Mouse (Mus musculus) kidney, adult 11 months (tissue): ENCODE results near the gene Vps35l.

ENCODE experiments used
- DNase-seq: peaks from one replicate; pipeline ENCODE4 v3.0.0; 2022

Gene Vps35l

DNA sequence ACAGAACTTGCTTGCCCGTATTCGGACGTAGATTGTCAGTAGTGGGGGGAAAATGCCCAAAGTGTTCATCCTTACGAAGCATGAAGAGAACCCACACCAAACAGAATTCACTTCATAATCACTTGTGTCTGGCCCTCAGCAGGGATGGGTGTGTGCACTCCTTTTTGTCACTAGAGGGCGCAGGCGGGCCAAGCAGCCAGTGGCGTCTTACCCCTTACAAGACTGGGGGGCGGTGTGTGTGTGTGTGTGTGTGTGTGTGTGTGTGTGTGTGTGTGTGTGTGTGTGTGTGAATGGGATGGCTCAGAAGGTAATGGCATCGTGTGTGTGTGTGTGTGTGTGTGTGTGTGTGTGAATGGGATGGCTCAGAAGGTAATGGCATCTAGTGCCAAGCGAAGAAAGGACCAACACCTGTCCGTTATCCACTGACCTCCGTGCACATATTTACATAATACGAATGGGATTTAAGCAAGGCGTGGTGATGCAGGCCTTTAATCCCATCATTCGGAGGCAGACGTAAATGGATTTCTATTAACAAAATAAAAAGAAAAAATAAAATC, at the start of gene Vps35l:
TSS of gene Vps35l (plus strand) at position 252 of the 557 bp plus-strand sequence.
- DNase-seq, result peak; percentile 77

DNA sequence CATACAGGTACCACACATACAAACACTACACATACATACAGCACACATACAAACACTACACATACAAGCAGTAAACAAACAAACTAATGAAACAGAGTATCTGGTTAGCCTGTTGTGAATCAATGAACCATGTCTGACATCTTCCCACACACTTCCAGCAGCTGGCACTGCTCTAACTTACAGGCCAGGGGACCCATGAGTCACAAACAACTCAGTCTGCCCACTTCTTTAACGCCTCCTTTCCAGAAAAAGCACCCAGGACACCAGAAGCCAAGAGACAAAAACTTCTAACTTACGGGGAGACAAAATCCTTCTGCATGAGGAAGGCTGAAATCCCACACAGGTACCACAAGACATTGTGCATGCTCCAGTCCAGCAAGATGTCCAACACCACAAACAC, 48.7 kb upstream of the Vps35l start:
- DNase-seq, result no peak

DNA sequence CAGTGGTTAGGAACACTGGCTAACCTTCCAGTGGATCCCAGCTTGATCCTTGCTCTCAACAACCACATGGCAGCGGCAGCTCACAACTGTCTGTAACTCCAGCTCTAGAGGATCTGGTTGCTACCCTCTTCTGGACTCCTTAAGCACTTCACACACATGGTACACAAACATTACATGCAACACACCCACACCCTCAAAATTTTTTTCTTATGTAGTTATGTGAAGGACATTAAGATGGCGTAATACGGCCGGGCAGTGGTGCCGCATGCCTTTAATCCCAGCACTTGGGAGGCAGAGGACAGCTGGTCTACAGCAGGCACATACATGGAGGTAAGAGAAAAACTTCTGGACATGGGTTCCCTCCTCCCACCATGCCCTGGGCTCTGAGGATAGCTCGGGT, 43.9 kb upstream of the Vps35l start:
- no peak for DNase-seq

DNA sequence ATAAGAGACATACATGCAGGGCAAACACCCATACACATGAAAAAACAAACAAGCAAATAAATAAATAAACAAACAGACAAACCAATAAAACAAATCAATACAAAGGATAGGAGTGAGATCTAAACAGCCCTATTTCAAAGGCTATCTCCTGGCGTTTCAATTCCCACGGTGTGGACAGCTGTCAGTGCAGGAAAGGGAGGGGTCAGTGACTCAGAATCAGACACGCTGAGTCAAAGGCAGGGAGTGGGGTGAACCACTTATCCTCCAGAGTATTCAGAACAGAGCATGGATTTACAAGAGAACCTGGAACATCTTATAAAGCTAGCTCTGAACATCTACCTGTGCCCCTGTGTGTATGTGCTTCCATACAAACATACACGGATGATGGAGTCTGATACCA, 42.9 kb upstream of the Vps35l start:
- DNase-seq, result no peak

DNA sequence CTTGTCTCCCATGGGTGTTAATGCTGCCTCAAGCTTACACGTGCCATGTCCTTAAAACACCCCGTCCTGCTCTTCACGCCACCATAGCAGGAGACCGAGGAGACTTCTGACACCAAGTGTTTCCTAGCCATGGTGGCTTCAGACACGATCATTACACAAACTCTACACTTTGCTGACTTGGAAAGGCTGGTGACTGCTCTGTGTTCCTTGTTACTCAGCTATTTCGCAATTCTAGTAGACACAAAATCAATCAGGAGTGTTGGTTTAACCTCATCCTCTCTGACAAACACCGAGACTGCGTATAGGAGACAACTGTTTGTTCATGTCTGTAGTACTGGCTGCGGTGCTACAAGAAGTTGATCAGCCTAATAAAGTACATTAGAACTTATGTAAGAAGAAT, 41.1 kb upstream of the Vps35l start:
- no peak for DNase-seq

DNA sequence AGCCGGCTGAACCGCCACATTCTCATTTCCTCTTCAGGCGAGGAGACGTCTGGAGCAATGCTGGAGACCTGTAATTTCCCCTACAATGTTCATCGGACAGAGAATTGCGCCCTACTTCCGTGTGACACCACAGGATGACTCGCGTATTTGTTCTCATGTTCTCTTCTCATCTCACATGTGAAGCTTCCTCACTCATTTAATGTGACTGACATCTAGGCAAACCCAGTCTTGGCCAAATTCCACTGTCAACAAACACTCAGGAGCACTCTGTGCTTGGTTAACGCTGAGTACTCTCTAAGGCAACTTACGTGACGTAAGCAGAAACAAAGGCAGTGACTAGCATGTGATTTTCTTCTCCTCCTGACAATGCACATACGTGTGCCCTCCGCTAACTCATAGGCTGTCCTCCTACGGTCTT, 36.9 kb upstream of the Vps35l start:
- no peak for DNase-seq

DNA sequence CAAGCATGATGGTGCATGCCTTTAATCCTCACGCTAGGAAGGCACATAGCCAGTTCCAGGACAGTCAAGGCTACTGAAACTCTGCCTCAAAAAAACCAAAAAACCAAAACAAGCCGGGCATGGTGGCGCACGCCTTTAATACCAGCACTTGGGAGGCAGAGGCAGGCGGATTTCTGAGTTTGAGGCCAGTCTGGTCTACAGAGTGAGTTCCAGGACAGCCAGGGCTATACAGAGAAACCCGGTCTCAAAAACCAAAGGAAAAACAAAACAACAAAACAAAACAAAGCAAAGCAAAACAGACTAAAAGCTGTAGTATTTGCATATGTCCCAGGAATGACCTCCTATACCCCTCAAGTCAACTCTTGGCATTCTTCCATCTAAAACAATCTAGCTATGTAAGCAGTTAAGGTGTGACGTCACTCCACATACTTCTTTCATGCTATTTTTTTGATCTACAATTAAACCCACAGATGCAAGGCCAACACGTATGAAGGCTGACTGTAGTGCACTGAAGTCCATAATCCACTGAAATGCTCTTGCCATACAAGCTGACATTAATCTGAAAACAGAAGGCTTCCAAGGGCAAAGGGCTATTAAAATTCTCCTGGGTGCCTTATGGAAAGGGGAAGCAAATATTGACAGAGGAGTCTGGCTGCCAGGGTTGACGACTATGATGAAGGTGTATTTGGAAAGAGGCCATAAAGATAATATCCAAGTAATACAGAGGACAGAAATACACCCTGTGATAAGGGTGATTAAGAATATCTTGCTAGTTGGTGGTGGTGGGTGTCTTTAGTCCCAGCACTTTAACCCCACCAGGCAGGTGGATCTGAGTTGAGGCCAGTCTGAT, 35.8 kb upstream of the Vps35l start:
- no peak for DNase-seq

DNA sequence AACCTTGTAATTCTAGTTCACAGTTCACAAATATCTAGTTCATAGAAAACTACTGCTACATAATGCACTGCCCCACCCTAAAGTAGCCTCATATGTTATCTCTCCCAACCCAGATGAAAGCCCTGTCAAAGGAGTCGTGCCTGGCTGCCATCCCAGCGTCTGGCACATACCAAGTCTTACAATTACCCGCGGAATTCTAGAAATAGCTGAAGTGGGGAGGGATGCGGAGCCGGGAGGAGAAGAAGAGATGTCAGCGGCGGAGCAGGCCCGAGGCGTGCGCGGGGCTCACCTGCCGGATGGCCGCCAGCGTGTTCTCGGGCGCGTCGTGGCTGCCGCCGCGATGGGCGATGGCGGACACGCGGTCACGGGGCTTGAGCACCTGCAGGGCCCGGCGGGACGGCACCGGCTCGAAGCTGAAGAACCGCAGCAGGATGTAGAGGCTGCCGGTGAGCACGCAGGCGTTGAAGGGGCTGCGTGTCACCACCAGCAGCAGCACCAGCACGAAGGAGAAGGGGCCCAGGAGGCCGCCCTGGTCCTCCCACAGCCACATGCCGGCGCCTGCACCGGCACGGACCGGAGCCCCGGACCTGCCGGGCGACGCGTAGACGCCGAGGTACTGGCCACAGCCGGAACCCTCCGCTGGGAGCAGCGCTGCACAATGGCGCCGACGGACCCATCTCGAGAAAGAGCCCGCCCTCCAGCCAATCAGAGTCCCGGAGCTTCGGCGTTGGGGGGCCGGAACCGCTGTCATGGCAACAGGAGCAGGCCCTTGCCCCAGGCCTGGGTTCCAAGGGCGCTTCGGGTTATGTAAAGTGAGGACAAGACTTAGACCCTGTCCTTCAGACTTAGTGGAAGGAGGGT, 34.7 kb upstream of the Vps35l start, which contains the start of gene Gde1:
TSS of gene Gde1 (minus strand) at position 678 of the 861 bp plus-strand sequence.
- peak; percentile 97 for DNase-seq

DNA sequence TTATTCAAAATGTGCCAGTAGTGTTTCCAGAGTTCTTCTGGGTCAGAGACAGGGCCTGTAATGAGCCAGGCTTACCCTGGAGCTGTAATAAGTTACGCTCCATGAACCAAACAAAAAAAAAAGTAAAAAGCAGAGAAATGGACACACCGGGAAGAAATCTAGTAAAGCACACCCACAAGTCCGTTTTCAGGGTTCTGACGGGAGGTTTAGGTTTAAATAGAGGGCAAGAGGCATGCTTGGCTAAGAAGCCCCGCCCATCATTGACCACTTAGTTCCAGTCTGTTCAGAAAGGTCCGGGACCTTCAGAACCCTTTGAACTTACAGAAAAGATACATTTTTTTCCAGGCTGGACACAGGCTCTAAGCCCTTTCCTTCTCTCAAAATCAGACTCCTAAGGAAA, 34.0 kb upstream of the Vps35l start:
- no peak for DNase-seq

DNA sequence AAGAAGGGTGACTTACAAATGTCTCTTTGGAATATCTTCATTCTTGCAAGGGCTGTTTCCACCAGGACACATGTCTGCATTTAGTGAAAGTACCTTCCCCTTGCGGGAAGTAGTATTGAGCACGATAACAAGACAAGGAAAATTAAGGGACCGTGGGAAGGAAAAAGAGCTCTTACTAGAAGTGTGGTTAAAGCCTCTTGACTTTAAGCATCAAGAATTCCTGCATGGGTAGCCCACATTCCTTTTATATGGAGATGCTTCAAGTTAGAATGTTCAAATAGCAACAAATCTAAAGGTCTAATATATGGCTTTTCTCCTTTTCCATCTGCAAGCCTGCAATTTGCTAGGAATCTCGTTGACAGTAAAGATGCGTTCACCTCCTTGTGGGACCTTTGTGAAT, 33.5 kb upstream of the Vps35l start:
- no peak for DNase-seq

DNA sequence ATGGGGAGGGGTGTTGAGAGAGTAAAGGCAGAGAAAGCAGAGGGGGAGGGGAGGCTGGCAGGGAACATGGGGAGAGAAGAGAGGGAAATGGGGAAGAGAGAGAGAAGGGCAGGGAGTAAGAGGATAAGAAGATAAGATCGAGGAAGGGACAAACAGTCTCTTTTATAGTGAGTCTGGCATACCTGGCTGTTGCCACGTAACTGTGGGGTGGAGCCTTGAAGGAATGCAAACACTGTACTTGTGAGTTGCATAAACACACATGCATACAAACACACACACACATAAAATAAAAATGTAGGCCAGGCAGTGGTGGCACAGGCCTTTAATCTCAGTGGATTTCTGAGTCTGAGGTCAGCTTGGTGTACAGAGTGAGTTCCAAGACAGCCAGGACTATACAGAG, 32.8 kb upstream of the Vps35l start:
- no peak for DNase-seq

DNA sequence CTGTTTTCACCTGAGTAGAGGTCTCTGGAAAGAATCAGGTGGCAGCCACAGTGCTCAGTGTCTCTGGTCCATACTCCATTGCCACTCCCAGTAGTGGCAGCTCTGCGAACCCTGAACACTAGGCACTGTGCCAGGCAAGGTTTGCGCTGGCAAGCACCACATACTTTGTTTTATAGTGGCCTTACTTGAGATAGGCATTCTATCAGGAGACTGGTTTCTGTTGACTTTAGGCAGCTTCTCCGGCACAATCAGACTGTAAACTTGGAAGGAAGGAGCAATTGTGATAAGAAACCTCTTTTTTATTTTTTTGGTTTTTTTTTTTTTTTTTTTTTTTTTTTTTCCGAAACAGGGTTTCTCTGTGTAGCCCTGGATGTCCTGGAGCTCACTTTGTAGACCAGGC, 32.0 kb upstream of the Vps35l start:
- peak; percentile 64 for DNase-seq

DNA sequence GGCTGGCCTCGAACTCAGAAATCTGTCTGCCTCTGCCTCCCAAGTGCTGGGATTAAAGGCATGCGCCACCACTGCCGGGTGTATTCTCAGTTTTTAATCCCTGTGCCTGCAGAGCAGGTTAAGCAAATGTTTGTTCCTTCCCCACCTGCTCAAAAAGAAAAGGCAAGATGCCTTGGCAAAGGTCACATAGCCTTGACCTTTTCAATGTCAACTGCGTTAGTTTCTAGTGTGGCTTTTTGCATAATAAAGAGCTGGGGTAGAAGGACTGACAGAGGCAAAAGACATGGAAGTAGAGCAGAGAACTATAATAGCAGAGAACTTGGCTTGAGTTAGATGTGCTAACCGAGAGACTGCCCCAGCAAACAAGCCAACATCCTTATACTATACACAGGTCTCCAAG, 29.2 kb upstream of the Vps35l start:
- no peak for DNase-seq

DNA sequence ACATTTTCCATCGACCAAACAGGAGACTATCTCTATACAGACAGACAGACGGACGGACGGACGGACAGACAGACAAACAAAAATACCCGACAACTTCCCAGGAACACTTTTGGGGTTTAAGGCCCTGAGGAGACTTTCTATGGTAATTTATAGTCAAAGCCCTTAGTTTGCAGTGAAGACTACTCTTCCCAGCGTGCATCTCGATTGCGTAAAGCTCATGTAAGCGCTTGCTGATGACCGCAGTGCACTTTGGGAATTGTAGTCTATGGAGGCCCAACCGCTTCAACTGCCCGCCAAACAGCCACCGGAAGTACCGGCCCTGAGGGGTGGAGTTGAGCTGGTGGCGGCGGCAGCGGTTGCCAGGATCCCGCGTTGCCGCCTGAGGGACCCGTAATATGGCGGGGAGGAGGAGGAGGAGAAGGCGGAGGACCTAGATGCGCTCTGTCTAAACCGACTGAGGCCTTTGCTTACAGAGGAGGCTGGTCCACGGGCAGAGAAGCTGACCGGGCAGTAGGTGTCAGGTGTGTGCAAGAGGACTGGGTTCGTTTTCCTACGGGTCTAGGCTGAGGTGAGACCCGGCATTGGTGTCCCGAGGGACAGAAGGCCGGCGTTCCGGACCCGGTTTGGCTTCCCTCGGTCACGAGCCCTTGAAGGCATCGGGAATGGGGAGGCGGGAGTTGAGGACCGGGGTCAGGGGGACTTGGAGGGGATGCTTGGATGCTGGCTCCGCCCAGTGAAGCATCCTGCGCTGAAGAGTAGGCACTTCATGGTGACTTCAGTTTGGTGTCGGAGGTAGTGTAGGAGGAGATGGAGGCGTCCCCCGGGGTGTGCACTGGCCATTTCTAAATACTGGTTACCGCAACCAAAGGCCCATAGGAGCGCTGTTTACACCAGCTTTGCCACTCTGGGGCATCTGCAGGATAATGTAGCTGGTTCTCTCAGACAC, 27.5 kb upstream of the Vps35l start, which contains the start of gene Ccp110:
TSS of gene Ccp110 (plus strand) at position 325 of the 946 bp plus-strand sequence.
- peak; percentile 96 for DNase-seq

DNA sequence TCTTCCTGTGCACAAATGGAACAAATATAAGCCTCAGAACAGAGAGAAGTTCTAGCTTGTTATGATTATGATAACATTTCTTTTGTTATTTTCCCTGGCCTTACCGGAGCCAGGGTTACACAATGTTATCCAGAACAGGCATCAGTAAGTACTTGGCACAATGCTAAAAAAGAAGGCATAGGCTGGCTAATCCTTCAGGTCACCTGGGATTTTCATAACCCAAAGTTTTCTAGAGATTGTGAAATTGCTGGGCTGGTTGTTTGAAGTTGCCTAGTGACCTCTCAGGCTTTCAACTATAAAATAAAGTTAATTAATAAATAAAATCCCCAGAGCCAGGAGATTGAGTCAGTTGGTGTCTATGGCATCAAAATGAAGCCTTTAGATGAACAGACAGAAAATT, 25.2 kb upstream of the Vps35l start:
- no peak for DNase-seq

DNA sequence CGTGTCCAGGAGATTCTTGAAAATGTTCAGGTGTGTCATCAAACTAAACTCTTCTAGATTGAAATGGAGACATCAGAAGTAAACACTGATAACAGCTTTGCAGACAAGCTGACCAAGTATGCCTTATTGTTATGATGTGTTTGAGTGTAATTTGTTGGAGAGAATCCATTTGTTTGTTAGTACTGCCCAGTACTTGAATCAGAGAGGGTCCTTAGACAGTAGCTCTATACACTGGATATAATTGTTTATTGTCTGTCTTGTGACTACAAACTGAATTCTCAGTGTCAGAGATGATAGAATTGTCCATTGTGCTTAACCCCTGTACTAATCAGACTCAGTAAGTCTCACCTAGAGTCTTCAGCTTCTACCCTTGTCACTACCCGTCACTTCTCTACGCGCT, 22.0 kb upstream of the Vps35l start:
- DNase-seq, result no peak

DNA sequence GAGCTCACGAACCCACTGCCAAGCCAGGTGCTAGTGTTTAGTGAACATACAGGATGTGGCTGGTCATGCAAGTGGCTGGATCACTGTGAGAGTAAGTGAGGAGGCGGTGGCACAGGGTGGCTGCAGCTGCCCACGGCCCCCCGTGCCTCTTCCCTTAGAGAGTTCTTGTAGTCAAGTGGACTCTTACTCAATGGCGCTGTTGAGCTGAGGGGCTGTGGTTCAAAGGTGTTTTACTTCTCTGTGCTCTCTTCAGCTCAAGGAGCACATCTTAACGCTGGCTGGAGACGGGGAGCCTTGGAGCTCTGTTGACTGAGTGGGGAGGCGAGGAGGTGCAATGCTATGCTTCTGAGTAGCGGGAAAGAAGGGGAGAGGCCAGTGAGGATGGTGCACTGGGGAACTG, 16.1 kb upstream of the Vps35l start:
- DNase-seq, result no peak

DNA sequence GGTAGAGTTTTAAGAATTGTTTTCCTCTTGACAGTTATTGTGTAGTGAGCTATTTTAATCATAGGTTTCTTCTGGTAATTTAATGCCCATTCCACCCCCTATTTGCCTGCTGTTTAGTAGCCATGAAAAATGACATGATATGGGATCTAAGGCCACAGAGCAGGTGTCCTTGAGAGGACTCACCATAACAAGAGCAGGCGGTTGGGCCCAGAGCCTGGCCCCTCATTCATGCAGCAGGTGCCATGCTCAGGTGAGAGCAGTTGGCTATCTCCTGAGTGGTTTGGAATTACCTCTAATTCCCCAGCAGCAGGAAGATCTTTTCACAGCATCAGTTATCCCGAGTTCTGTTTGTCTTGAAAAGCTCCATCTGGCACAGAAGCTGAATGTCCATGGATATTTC, 14.6 kb upstream of the Vps35l start:
- DNase-seq, result no peak

DNA sequence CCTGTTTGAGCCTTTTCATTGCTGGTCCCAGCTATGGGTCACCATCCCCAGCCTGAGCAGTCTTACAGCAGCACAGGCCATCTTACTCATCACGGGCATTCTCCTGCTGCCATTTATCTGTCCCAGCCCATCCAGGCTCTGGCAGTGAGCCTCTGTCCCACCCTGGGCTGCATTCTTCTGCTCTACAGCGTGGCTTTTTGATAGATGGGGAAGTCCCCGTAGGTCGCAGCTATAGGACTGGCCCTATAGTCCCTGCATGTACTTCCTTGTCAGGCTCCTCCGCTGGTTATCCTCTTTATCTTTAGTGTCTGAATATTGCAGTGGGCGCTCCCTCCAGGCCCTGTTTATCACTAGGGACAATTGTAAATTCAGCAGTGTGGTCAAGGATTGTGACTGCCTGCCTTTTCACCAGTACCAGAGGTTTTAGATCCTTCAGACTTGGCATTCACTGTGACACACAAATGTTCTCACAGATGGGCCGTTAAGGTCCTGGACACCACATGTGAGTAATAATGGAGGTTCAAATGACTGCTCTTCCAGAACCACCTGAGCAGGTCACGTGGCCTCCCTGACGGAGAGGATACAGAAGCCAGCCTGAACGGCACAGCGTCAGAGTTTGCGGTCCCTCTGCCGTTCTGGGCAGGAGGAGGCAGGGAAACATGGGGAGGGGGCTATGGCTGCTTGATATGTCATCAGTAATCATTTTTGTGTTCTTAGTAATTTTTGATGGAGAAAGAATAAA, 11.0 kb upstream of the Vps35l start:
- no peak for DNase-seq

DNA sequence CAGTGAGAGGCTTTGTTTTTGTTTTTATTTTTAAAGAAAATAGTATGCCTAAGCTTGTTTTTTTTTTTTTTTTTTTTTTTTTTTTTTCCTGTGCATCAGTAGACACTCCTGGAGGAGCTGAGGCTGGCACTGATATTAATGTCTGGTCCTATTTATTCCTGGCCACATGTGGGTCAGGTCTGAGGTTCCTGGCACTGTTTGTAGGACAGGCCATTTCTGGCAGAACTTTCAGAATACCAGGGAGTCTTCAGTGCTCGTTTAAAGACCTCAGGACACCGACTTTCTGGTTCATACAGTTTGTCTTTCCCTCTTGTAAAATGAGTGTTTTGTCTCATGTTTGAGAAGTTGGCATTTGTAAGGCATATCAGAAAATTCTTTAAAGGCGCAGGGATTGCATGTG, 8.2 kb upstream of the Vps35l start:
- no peak for DNase-seq

DNA sequence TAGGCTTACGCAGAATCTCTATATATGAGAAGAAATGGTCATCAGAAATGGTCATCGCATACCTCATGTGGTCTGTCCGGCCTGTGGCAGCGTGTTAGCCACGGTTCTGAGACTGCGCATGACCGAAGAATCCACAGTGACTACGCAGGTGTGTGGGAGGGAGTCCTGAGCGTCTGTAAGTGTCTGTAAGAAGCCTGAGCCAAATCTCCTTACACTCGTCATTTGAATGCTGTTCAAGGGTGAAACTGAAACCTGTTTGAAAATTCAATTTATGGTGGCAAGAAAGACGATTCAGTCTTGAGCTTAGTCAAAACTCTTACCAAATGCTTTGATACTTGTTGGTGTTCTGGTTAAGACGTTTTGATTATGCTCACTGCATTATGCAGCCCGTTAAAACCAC, 6.8 kb upstream of the Vps35l start:
- DNase-seq, result no peak

DNA sequence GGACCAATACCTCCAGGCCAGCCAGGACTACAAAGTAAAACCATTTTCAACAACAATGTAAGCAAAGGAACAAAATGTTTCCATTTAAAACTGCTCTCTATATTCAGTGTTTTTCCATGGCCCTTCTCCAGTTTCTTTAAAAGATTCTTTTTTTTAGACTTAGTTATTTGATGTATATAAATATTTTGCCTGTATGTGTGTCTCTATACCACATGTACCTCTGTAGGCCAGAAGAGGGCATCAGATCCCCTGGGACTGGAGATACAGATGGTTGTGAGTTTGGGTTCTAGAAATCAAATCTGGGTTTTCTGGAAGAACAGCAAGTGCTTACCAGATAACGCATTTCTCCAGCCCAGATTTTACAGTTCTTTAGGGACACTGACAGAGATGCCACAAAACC, 1.3 kb upstream of the Vps35l start:
- no peak for DNase-seq
